Mouse (Mus musculus): ENCODE measurements at regions not wholly inside any gene's neighbourhood (a gene's known extent, or its start where the extent isn't known, plus 50 kb on each side); places are given as distances from the start of the nearest gene placed in this dataset.

GRCm38 (mm10) chr2:173442056-173442455 lies 80.3 kb upstream of the 1700021F07Rik start:
- 80% methylated on average over 11 of the region's 11 CpGs for WGBS
- Histone ChIP-seq H3K9ac (replicated peaks; ENCODE audit: low read length) (no peak overlapping the region), H3K27me3 (ENCODE audit: control insufficient read depth, insufficient read depth, low read length) (no peaks in the 10 kb centered on the region), H3K4me1 (ENCODE audit: control insufficient read depth, insufficient read depth, low read length) (no peaks in the 10 kb centered on the region), H3K4me3 (ENCODE audit: low read depth, low read length) (no peak overlapping the region), H3K9me3 (replicated peaks; ENCODE audit: control insufficient read depth, low read length) (no peaks in the 10 kb centered on the region), H3K27ac (replicated peaks; ENCODE audit: low read depth, low read length) (no peak overlapping the region), H3K36me3 (replicated peaks; ENCODE audit: control insufficient read depth, insufficient read depth, low read depth, low read length) (no peaks in the 10 kb centered on the region), H3K4me2 (ENCODE audit: low read depth, low read length) (no peak overlapping the region)
- DNase-seq (ENCODE audit: low spot score) (no peak), ATAC-seq (replicated peaks; ENCODE audit: insufficient number of reproducible peaks, low FRiP score, low TSS enrichment, low read depth) (no peak)

GRCm38 (mm10) chr2:173443262-173443661 lies 79.1 kb upstream of the 1700021F07Rik start:
- Histone ChIP-seq H3K27ac (replicated peaks; ENCODE audit: low read depth, low read length) (no peak overlapping the region), H3K4me3 (ENCODE audit: low read depth, low read length) (no peak overlapping the region), H3K36me3 (replicated peaks; ENCODE audit: control insufficient read depth, insufficient read depth, low read depth, low read length) (no peaks in the 10 kb centered on the region), H3K9ac (replicated peaks; ENCODE audit: low read length) (no peak overlapping the region), H3K4me1 (ENCODE audit: control insufficient read depth, insufficient read depth, low read length) (no peaks in the 10 kb centered on the region), H3K27me3 (ENCODE audit: control insufficient read depth, insufficient read depth, low read length) (no peaks in the 10 kb centered on the region), H3K4me2 (ENCODE audit: low read depth, low read length) (no peak overlapping the region), H3K9me3 (replicated peaks; ENCODE audit: control insufficient read depth, low read length) (no peaks in the 10 kb centered on the region)
- 67% methylated on average over 10 of the region's 10 CpGs for WGBS
- ATAC-seq (replicated peaks; ENCODE audit: insufficient number of reproducible peaks, low FRiP score, low TSS enrichment, low read depth), result no peak
- DNase-seq (ENCODE audit: low spot score), result no peak

- Histone ChIP-seq H3K27ac (replicated peaks; ENCODE audit: low read depth, low read length) (no peak overlapping the region), H3K4me3 (ENCODE audit: low read depth, low read length) (no peak overlapping the region), H3K36me3 (replicated peaks; ENCODE audit: control insufficient read depth, insufficient read depth, low read depth, low read length) (no peaks in the 10 kb centered on the region), H3K9ac (replicated peaks; ENCODE audit: low read length) (no peak overlapping the region), H3K27me3 (ENCODE audit: control insufficient read depth, insufficient read depth, low read length) (no peaks in the 10 kb centered on the region), H3K4me2 (ENCODE audit: low read depth, low read length) (no peak overlapping the region), H3K4me1 (ENCODE audit: control insufficient read depth, insufficient read depth, low read length) (no peaks in the 10 kb centered on the region), H3K9me3 (replicated peaks; ENCODE audit: control insufficient read depth, low read length) (no peaks in the 10 kb centered on the region)
- DNase-seq (ENCODE audit: low spot score) (no peak), ATAC-seq (replicated peaks; ENCODE audit: insufficient number of reproducible peaks, low FRiP score, low TSS enrichment, low read depth) (no peak)
- 84% methylated on average over 9 of the region's 9 CpGs for WGBS
These were observed 78.0 kb upstream of the 1700021F07Rik start for GRCm38 (mm10) chr2:173444386-173444785.

GRCm38 (mm10) chr2:173445039-173445438 lies 77.3 kb upstream of the 1700021F07Rik start:
- H3K4me2 ChIP-seq (ENCODE audit: low read depth, low read length), result no peak overlapping the region
- H3K9ac ChIP-seq (replicated peaks; ENCODE audit: low read length), result no peak overlapping the region
- no peaks in the 10 kb centered on the region for H3K9me3 ChIP-seq (replicated peaks; ENCODE audit: control insufficient read depth, low read length)
- DNase-seq (ENCODE audit: low spot score) (no peak), ATAC-seq (replicated peaks; ENCODE audit: insufficient number of reproducible peaks, low FRiP score, low TSS enrichment, low read depth) (no peak)
- no peaks in the 10 kb centered on the region for H3K27me3 ChIP-seq (ENCODE audit: control insufficient read depth, insufficient read depth, low read length)
- WGBS, result 82% methylated on average over 3 of the region's 3 CpGs
- H3K4me3 ChIP-seq (ENCODE audit: low read depth, low read length), result no peak overlapping the region
- H3K27ac ChIP-seq (replicated peaks; ENCODE audit: low read depth, low read length), result no peak overlapping the region
- H3K36me3 ChIP-seq (replicated peaks; ENCODE audit: control insufficient read depth, insufficient read depth, low read depth, low read length), result no peaks in the 10 kb centered on the region
- no peaks in the 10 kb centered on the region for H3K4me1 ChIP-seq (ENCODE audit: control insufficient read depth, insufficient read depth, low read length)

- DNase-seq (ENCODE audit: low spot score) (no peak), ATAC-seq (replicated peaks; ENCODE audit: insufficient number of reproducible peaks, low FRiP score, low TSS enrichment, low read depth) (no peak)
- Histone ChIP-seq H3K4me2 (ENCODE audit: low read depth, low read length) (no peak overlapping the region), H3K4me1 (ENCODE audit: control insufficient read depth, insufficient read depth, low read length) (no peaks in the 10 kb centered on the region), H3K9ac (replicated peaks; ENCODE audit: low read length) (no peak overlapping the region), H3K27me3 (ENCODE audit: control insufficient read depth, insufficient read depth, low read length) (no peaks in the 10 kb centered on the region), H3K27ac (replicated peaks; ENCODE audit: low read depth, low read length) (no peak overlapping the region), H3K36me3 (replicated peaks; ENCODE audit: control insufficient read depth, insufficient read depth, low read depth, low read length) (no peaks in the 10 kb centered on the region), H3K9me3 (replicated peaks; ENCODE audit: control insufficient read depth, low read length) (no peaks in the 10 kb centered on the region), H3K4me3 (ENCODE audit: low read depth, low read length) (no peak overlapping the region)
- 89% methylated on average over 11 of the region's 11 CpGs for WGBS
These were observed 73.7 kb upstream of the 1700021F07Rik start for GRCm38 (mm10) chr2:173448546-173449187.

- 54% methylated on average over 5 of the region's 5 CpGs for WGBS
- DNase-seq (ENCODE audit: low spot score), result no peak
- no peaks in the 10 kb centered on the region for H3K9me3 ChIP-seq (replicated peaks; ENCODE audit: control insufficient read depth, low read length)
- no peak overlapping the region for H3K27ac ChIP-seq (replicated peaks; ENCODE audit: low read depth, low read length)
- H3K9ac ChIP-seq (replicated peaks; ENCODE audit: low read length), result no peak overlapping the region
- no peak for ATAC-seq (replicated peaks; ENCODE audit: insufficient number of reproducible peaks, low FRiP score, low TSS enrichment, low read depth)
- H3K4me3 ChIP-seq (ENCODE audit: low read depth, low read length), result no peak overlapping the region
- H3K4me2 ChIP-seq (ENCODE audit: low read depth, low read length), result no peak overlapping the region
- H3K4me1 ChIP-seq (ENCODE audit: control insufficient read depth, insufficient read depth, low read length), result no peaks in the 10 kb centered on the region
- H3K36me3 ChIP-seq (replicated peaks; ENCODE audit: control insufficient read depth, insufficient read depth, low read depth, low read length), result no peaks in the 10 kb centered on the region
- H3K27me3 ChIP-seq (ENCODE audit: control insufficient read depth, insufficient read depth, low read length), result no peaks in the 10 kb centered on the region
These were observed 73.2 kb upstream of the 1700021F07Rik start for GRCm38 (mm10) chr2:173449198-173449597.

- WGBS, result 89% methylated on average over 15 of the region's 15 CpGs
- no peak for ATAC-seq (replicated peaks; ENCODE audit: insufficient number of reproducible peaks, low FRiP score, low TSS enrichment, low read depth)
These were observed 70.3 kb upstream of the 1700021F07Rik start for GRCm38 (mm10) chr2:173451993-173452481.

GRCm38 (mm10) chr2:173452800-173453199 lies 69.6 kb upstream of the 1700021F07Rik start:
- WGBS, result 80% methylated on average over 4 of the region's 4 CpGs
- Histone ChIP-seq H3K4me3 (ENCODE audit: low read depth, low read length) (no peak overlapping the region), H3K27ac (replicated peaks; ENCODE audit: low read depth, low read length) (no peak overlapping the region), H3K9me3 (replicated peaks; ENCODE audit: control insufficient read depth, low read length) (no peaks in the 10 kb centered on the region), H3K4me2 (ENCODE audit: low read depth, low read length) (no peak overlapping the region), H3K9ac (replicated peaks; ENCODE audit: low read length) (no peak overlapping the region), H3K4me1 (ENCODE audit: control insufficient read depth, insufficient read depth, low read length) (no peaks in the 10 kb centered on the region), H3K36me3 (replicated peaks; ENCODE audit: control insufficient read depth, insufficient read depth, low read depth, low read length) (no peaks in the 10 kb centered on the region), H3K27me3 (ENCODE audit: control insufficient read depth, insufficient read depth, low read length) (no peaks in the 10 kb centered on the region)
- no peak for ATAC-seq (replicated peaks; ENCODE audit: insufficient number of reproducible peaks, low FRiP score, low TSS enrichment, low read depth)
- no peak for DNase-seq (ENCODE audit: low spot score)

More at GRCm38 (mm10) chr2:173451993-173452481, 70.3 kb upstream of the 1700021F07Rik start:
- Histone ChIP-seq H3K4me3 (ENCODE audit: low read depth, low read length) (no peak overlapping the region), H3K4me2 (ENCODE audit: low read depth, low read length) (no peak overlapping the region), H3K27me3 (ENCODE audit: control insufficient read depth, insufficient read depth, low read length) (no peaks in the 10 kb centered on the region), H3K9me3 (replicated peaks; ENCODE audit: control insufficient read depth, low read length) (no peaks in the 10 kb centered on the region), H3K9ac (replicated peaks; ENCODE audit: low read length) (no peak overlapping the region), H3K36me3 (replicated peaks; ENCODE audit: control insufficient read depth, insufficient read depth, low read depth, low read length) (no peaks in the 10 kb centered on the region), H3K27ac (replicated peaks; ENCODE audit: low read depth, low read length) (no peak overlapping the region), H3K4me1 (ENCODE audit: control insufficient read depth, insufficient read depth, low read length) (no peaks in the 10 kb centered on the region)
- no peak for DNase-seq (ENCODE audit: low spot score)
